Mouse (Mus musculus): Measurements from ENCODE around the gene Tas2r104.

Tas2r104 gene

DNA sequence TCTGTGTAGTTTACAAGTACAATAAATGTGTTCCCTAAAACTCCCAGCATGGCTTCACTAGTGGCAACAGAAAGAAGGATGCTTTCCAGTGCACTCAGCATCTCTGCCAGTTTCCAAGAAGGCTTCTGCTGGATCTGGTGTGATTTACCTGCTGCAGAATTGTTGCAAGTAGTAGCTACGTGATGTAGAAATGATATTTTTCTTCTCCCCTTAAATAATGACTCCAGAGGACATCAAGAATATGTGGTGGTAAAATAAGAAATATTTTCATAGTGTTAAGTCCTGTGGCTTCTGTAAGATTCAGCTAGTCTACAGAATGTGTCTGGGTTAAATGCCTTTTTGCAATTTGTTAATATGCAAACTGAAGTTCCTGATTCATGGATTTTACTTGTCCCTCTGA is at the start of gene Tas2r104:
Tas2r104 (minus strand) TSS at position 101 of the 400 bp plus-strand sequence.
- DNase-seq, result no peak

GRCm38 (mm10) chr6:131712803-131713202 is 27.3 kb upstream of the Tas2r104 start:
- no peak for DNase-seq

DNA sequence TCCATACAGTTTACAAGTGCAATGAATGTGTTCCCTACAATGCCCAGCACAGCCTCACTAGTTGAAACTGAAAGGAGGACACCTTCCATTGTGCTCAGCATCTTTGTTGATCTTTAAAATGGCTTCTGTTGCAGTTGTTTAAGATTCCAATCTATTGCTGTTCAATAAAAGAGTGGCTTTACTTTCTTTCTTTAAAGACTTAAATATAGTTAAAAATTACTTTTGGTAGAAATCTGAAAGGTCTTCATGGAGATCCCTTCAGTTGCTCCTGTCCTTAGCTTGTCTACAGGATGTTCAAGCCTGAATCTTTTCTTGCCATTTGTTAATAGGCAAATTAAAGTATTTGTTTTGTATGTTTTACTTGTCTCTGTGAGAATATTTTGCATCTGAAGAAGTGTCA is 4.4 kb upstream of the Tas2r104 start, which contains the start of gene Tas2r114:
Tas2r114 (minus strand) TSS at position 101 of the 400 bp plus-strand sequence.
- no peak for DNase-seq

DNA sequence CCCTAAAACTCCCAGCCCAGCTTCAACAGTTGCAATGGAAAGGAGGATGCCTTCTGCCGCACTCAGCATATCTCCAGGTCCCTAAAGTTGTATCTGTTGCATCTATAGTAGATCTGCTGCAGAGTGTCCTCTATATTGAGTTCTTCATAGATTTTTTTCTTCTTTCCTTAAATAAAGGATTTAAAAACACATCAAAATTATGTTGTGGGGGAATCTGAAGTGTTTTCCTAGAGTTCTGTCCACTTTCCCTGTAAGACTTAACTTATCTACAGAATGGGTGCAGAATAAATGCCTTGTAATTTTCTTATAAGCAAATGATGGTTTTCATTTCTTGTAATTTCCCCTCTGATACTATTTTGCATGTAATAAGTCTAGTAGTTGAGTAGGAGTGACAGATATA is 1.9 kb upstream of the Tas2r104 start, which contains the start of gene Tas2r105:
Tas2r105 (minus strand) TSS at position 101 of the 400 bp plus-strand sequence.
- DNase-seq, result no peak

- DNase-seq, result no peak
Measured at GRCm38 (mm10) chr6:131678786-131679185, 6.8 kb downstream of the Tas2r104 start, which contains the start of gene Tas2r106. Gene Tas2r106, minus strand, starts transcription at chr6:131678886.

GRCm38 (mm10) chr6:131660049-131660448 is 25.5 kb downstream of the Tas2r104 start, which contains the start of gene Tas2r107:
Gene Tas2r107, minus strand, starts transcription at chr6:131660149.
- DNase-seq, result no peak
